Mouse (Mus musculus): ENCODE results near the gene Pls1. TPM values are rescaled to one million over a fixed set of nuclear protein-coding genes. Genes with fewer than 3 reads are reported as not detected.

Pls1 gene
- total and polyA plus RNA-seq, 2 experiments from 2014 or later: 0.11 TPM; not detected in 1

GRCm38 (mm10) chr9:95856004-95856403, 10.9 kb upstream of the Pls1 start:
- Histone ChIP-seq H3K9ac (replicated peaks; ENCODE audit: low read depth, low read length) (no peak overlapping the region), H3K4me3 (ENCODE audit: low read depth, low read length) (no peak overlapping the region), H3K27ac (ENCODE audit: low read depth) (0 out of 2 replicates have a peak overlapping the region, but pooled peaks have one; percentile 7), H3K36me3 (replicated peaks; ENCODE audit: control insufficient read depth, insufficient read depth, low read length) (no peaks in the 10 kb centered on the region), H3K27me3 (ENCODE audit: control insufficient read depth, insufficient read depth, low read length) (no peaks in the 10 kb centered on the region), H3K4me1 (ENCODE audit: control insufficient read depth, insufficient read depth) (no peaks in the 10 kb centered on the region), H3K4me2 (ENCODE audit: low read depth, low read length) (no peak overlapping the region), H3K9me3 (replicated peaks; ENCODE audit: control insufficient read depth, low read length) (no peaks in the 10 kb centered on the region)
- TF ChIP-seq EP300 (IDR thresholded peaks at IDR 0.05; ENCODE audit: low read depth) (no peak), CTCF (IDR thresholded peaks at IDR 0.05; ENCODE audit: low read depth) (no peak)
- no peak for ATAC-seq (ENCODE audit: insufficient read depth, low read depth)
- DNase-seq (ENCODE audit: low spot score): no peak
- 50% methylated on average over 4 of the region's 4 CpGs for WGBS

DNA sequence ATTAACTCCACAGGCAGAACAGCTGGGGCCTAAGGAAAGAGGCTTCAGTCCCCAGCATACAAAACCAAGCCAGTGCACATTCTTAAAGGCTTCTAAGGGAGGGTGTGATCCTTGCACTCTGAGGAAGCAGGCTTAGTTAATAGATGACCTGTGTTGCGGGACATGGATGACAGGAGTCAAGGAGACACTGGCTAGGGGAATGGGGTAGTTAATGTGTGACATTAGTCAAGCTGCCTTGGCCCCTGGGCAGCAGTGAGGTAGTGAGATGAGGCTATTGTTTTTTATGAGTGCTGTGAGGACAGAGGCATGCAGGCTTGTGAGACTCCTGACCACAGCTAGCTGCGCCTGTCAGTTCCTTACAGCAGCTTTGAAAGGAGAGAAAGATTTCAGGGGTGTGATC, 9.8 kb upstream of the Pls1 start:
- Histone ChIP-seq H3K36me3 (replicated peaks; ENCODE audit: control insufficient read depth, insufficient read depth, low read length) (no peaks in the 10 kb centered on the region), H3K9ac (replicated peaks; ENCODE audit: low read depth, low read length) (no peak overlapping the region), H3K27ac (ENCODE audit: low read depth) (no peak overlapping the region), H3K4me1 (ENCODE audit: control insufficient read depth, insufficient read depth) (no peaks in the 10 kb centered on the region), H3K4me3 (ENCODE audit: low read depth, low read length) (no peak overlapping the region), H3K9me3 (replicated peaks; ENCODE audit: control insufficient read depth, low read length) (no peaks in the 10 kb centered on the region), H3K27me3 (ENCODE audit: control insufficient read depth, insufficient read depth, low read length) (no peaks in the 10 kb centered on the region), H3K4me2 (ENCODE audit: low read depth, low read length) (no peak overlapping the region)
- WGBS: 69% methylated on average over 2 of the region's 2 CpGs
- ATAC-seq (ENCODE audit: insufficient read depth, low read depth) (no peak), DNase-seq (ENCODE audit: low spot score) (no peak)
- TF ChIP-seq CTCF (IDR thresholded peaks at IDR 0.05; ENCODE audit: low read depth): no peak
- TF ChIP-seq EP300 (IDR thresholded peaks at IDR 0.05; ENCODE audit: low read depth): no peak

DNA sequence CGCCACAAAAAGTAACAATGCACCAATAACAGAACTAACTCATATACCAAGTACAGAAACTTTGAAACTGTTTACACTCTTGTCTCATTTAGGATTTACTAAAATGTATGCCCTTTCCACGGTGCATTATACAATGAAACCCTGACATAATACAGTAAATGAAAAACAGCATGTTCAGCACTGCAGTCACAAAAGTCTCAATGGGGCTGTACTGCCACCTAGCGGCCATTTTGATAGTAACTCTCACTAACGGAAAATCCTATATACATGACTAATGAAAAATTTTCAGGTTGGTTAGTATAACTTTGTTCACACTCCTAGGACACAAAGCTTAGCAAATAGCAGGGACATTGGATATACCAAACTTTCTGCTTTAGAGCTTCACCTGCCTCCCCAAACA, 7.8 kb upstream of the Pls1 start:
- ATAC-seq (ENCODE audit: insufficient read depth, low read depth) (no peak), DNase-seq (ENCODE audit: low spot score) (peak; percentile 83)
- TF ChIP-seq EP300 (IDR thresholded peaks at IDR 0.05; ENCODE audit: low read depth) (no peak), CTCF (IDR thresholded peaks at IDR 0.05; ENCODE audit: low read depth) (peak; percentile 82)
- Histone ChIP-seq H3K9ac (replicated peaks; ENCODE audit: low read depth, low read length) (no peak overlapping the region), H3K36me3 (replicated peaks; ENCODE audit: control insufficient read depth, insufficient read depth, low read length) (no peaks in the 10 kb centered on the region), H3K4me3 (ENCODE audit: low read depth, low read length) (no peak overlapping the region), H3K27me3 (ENCODE audit: control insufficient read depth, insufficient read depth, low read length) (no peaks in the 10 kb centered on the region), H3K9me3 (replicated peaks; ENCODE audit: control insufficient read depth, low read length) (no peaks in the 10 kb centered on the region), H3K4me2 (ENCODE audit: low read depth, low read length) (no peak overlapping the region), H3K27ac (ENCODE audit: low read depth) (no peak overlapping the region), H3K4me1 (ENCODE audit: control insufficient read depth, insufficient read depth) (no peaks in the 10 kb centered on the region)
- WGBS: 27% methylated on average over 4 of the region's 4 CpGs

GRCm38 (mm10) chr9:95851671-95852070, 6.6 kb upstream of the Pls1 start:
- no peak for ATAC-seq (ENCODE audit: insufficient read depth, low read depth)
- H3K9me3 ChIP-seq (replicated peaks; ENCODE audit: control insufficient read depth, low read length): no peaks in the 10 kb centered on the region
- H3K9ac ChIP-seq (replicated peaks; ENCODE audit: low read depth, low read length): no peak overlapping the region
- no peaks in the 10 kb centered on the region for H3K4me1 ChIP-seq (ENCODE audit: control insufficient read depth, insufficient read depth)
- 57% methylated on average over 11 of the region's 11 CpGs for WGBS
- TF ChIP-seq CTCF (IDR thresholded peaks at IDR 0.05; ENCODE audit: low read depth) (no peak), EP300 (IDR thresholded peaks at IDR 0.05; ENCODE audit: low read depth) (no peak)
- no peak for DNase-seq (ENCODE audit: low spot score)
- H3K36me3 ChIP-seq (replicated peaks; ENCODE audit: control insufficient read depth, insufficient read depth, low read length): no peaks in the 10 kb centered on the region
- H3K4me2 ChIP-seq (ENCODE audit: low read depth, low read length): no peak overlapping the region
- H3K27me3 ChIP-seq (ENCODE audit: control insufficient read depth, insufficient read depth, low read length): no peaks in the 10 kb centered on the region
- no peak overlapping the region for H3K4me3 ChIP-seq (ENCODE audit: low read depth, low read length)
- no peak overlapping the region for H3K27ac ChIP-seq (ENCODE audit: low read depth)

GRCm38 (mm10) chr9:95845711-95846110, 600 bp upstream of the Pls1 start:
- no peak overlapping the region for H3K9ac ChIP-seq (replicated peaks; ENCODE audit: low read depth, low read length)
- no peaks in the 10 kb centered on the region for H3K36me3 ChIP-seq (replicated peaks; ENCODE audit: control insufficient read depth, insufficient read depth, low read length)
- no peak overlapping the region for H3K27ac ChIP-seq (ENCODE audit: low read depth)
- H3K27me3 ChIP-seq (ENCODE audit: control insufficient read depth, insufficient read depth, low read length): peaks cover 34% of the 10 kb centered on the region
- H3K4me1 ChIP-seq (ENCODE audit: control insufficient read depth, insufficient read depth): no peaks in the 10 kb centered on the region
- no peaks in the 10 kb centered on the region for H3K9me3 ChIP-seq (replicated peaks; ENCODE audit: control insufficient read depth, low read length)
- DNase-seq (ENCODE audit: low spot score) (no peak), ATAC-seq (ENCODE audit: insufficient read depth, low read depth) (no peak)
- TF ChIP-seq CTCF (IDR thresholded peaks at IDR 0.05; ENCODE audit: low read depth) (no peak), EP300 (IDR thresholded peaks at IDR 0.05; ENCODE audit: low read depth) (no peak)
- 67% methylated on average over 4 of the region's 4 CpGs for WGBS
- H3K4me3 ChIP-seq (ENCODE audit: low read depth, low read length): peak overlapping the region; percentile 64; the same call in 1 of the 2 replicates
- peak overlapping the region; percentile 97; the same call in 1 of the 2 replicates for H3K4me2 ChIP-seq (ENCODE audit: low read depth, low read length)

DNA sequence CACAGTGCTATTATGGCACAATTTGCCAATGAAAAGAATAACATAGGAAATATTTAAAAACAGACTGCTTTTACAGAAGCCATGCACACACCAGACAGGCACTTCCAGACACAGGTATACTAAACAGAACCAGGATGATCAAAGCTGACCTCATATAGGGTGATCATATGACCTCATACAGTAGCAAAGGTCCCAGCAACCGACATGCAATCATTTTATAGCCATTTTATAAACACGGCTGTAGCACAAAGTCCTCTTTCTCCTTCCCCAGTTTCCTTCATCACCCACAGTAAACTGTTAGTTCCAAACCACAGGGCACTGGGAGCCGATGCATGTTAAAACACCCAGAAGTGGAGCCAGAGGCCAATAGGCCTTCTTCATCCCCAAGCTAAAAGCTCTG, 5.7 kb downstream of the Pls1 start:
- H3K27me3 ChIP-seq (ENCODE audit: control insufficient read depth, insufficient read depth, low read length): peaks cover 16% of the 10 kb centered on the region
- no peak overlapping the region for H3K4me3 ChIP-seq (ENCODE audit: low read depth, low read length)
- TF ChIP-seq EP300 (IDR thresholded peaks at IDR 0.05; ENCODE audit: low read depth) (no peak), CTCF (IDR thresholded peaks at IDR 0.05; ENCODE audit: low read depth) (no peak)
- no peaks in the 10 kb centered on the region for H3K36me3 ChIP-seq (replicated peaks; ENCODE audit: control insufficient read depth, insufficient read depth, low read length)
- H3K9ac ChIP-seq (replicated peaks; ENCODE audit: low read depth, low read length): no peak overlapping the region
- H3K4me1 ChIP-seq (ENCODE audit: control insufficient read depth, insufficient read depth): no peaks in the 10 kb centered on the region
- no peak overlapping the region for H3K27ac ChIP-seq (ENCODE audit: low read depth)
- H3K9me3 ChIP-seq (replicated peaks; ENCODE audit: control insufficient read depth, low read length): no peaks in the 10 kb centered on the region
- ATAC-seq (ENCODE audit: insufficient read depth, low read depth): no peak
- DNase-seq (ENCODE audit: low spot score): no peak
- WGBS: 87% methylated on average over 3 of the region's 3 CpGs
- no peak overlapping the region for H3K4me2 ChIP-seq (ENCODE audit: low read depth, low read length)
